Mouse (Mus musculus) brain, adult 10 weeks (tissue): ENCODE measurements around the gene Vmn1r6. TPM values are rescaled to one million over a fixed set of nuclear protein-coding genes. Genes with fewer than 3 reads are reported as not detected.

Source experiments
- polyA plus RNA-seq: library from polyadenylated mRNA; stranded (reverse); fragments of 350-450 nt; fragmentation: Illumina TruSeq; extraction: RNeasy Lipid Tissue Mini Kit (QIAGEN cat#74804); gene quantifications from one replicate; pipeline ENCODE4 v1.2.3, GENCODE M21; 2015; ENCODE audit warnings: low read depth, low replicate concordance

Vmn1r6 gene
- not detected for polyA plus RNA-seq

GRCm38 (mm10) chr6:56996943-56997342 lies at the start of gene Vmn1r6:
Vmn1r6 (plus strand) TSS chr6:56997243.

GRCm38 (mm10) chr6:56969973-56970372 lies 27.1 kb upstream of the Vmn1r6 start, which contains the start of gene Vmn1r5:
Vmn1r5 (plus strand) TSS chr6:56970273.

GRCm38 (mm10) chr6:57025224-57025623 lies 28.2 kb downstream of the Vmn1r6 start, which contains the start of gene Vmn1r7:
Vmn1r7 (minus strand) TSS chr6:57025324.

GRCm38 (mm10) chr6:57031984-57032383 lies 34.9 kb downstream of the Vmn1r6 start, which contains the start of gene Vmn1r8:
Vmn1r8 (plus strand) TSS chr6:57032284.

Other genes starting within 250 kb of the Vmn1r6 start
- 40.1 TPM for gene Kbtbd2, start 199.4 kb upstream of the Vmn1r6 start, polyA plus RNA-seq
- gene Fkbp9, start 165.2 kb upstream of the Vmn1r6 start, polyA plus RNA-seq, result 28.8 TPM
- gene Nt5c3, start 73.3 kb upstream of the Vmn1r6 start, polyA plus RNA-seq, result 97.9 TPM
- not detected for gene Vmn1r4, start 73.2 kb upstream of the Vmn1r6 start, polyA plus RNA-seq
- not detected for gene Vmn1r5, start 27.0 kb upstream of the Vmn1r6 start, polyA plus RNA-seq
- not detected for gene Vmn1r7, start 28.1 kb downstream of the Vmn1r6 start, polyA plus RNA-seq
- not detected for gene Vmn1r8, start 35.0 kb downstream of the Vmn1r6 start, polyA plus RNA-seq
- gene Vmn1r9, start 69.5 kb downstream of the Vmn1r6 start, polyA plus RNA-seq, result not detected
- gene Vmn1r10, start 112.2 kb downstream of the Vmn1r6 start, polyA plus RNA-seq, result not detected
- gene Vmn1r11, start 136.2 kb downstream of the Vmn1r6 start, polyA plus RNA-seq, result not detected
- not detected for gene Vmn1r12, start 159.7 kb downstream of the Vmn1r6 start, polyA plus RNA-seq
- gene Vmn1r13, start 206.0 kb downstream of the Vmn1r6 start, polyA plus RNA-seq, result not detected
- gene Vmn1r14, start 234.4 kb downstream of the Vmn1r6 start, polyA plus RNA-seq, result not detected